In genomic region chr7:84449066-84449465, GRCm38 (mm10) we compare ENCODE assay signal across 9 mouse cellular contexts. TPM values are rescaled to one million over a fixed set of nuclear protein-coding genes. Genes with fewer than 3 reads are reported as not detected.
A peak's percentile ranks its signal among the peaks of the same experiment; 100 is the strongest.
DNase-seq lines count a peak whose midpoint lies in the region; ATAC-seq and TF ChIP-seq lines count a peak whose summit lies in the region.
"Had no signal": no experiment of that assay in that cellular context is flagged by ENCODE, and none has a peak within 500 bp of the region (broad histone marks: within the 10 kb centered on the region; RNA-seq: fewer than 3 reads in every experiment).

No protein-coding gene starts in this region.

- DNase-seq in lung, embryonic 14.5 days, result peak; percentile 26
- DNase-seq in lung, postnatal 10 days, result no peak
- DNase-seq in frontal cortex, postnatal 36 days (ENCODE audit: low spot score in 2 of 2), result peak; percentile 64 to 74
- DNase-seq in left cerebral cortex, postnatal 25 days (ENCODE audit: low spot score in 2 of 2), result peak; percentile 55 to 84
- DNase-seq in right cerebral cortex, postnatal 4 days, result peak; percentile 60
- DNase-seq in urinary bladder, adult 2 months (ENCODE audit: low spot score), result no peak
- no peak for DNase-seq in spleen, adult 18-20 months

- H3K9ac ChIP-seq in lung, embryonic 14.5 days, result no peak overlapping the region
- H3K9ac ChIP-seq: embryonic facial prominence, embryonic 15.5 days had no signal

- H3K27me3 ChIP-seq in lung, embryonic 14.5 days (ENCODE audit: insufficient read depth, low read length), result no peaks in the 10 kb centered on the region
- H3K27me3 ChIP-seq: embryonic facial prominence, embryonic 15.5 days had no signal

- H3K4me2 ChIP-seq in lung, embryonic 14.5 days, result no peak overlapping the region
- H3K4me2 ChIP-seq: embryonic facial prominence, embryonic 15.5 days had no signal

- H3K36me3 ChIP-seq in lung, embryonic 14.5 days (ENCODE audit: insufficient read depth), result no peaks in the 10 kb centered on the region
- H3K36me3 ChIP-seq: embryonic facial prominence, embryonic 15.5 days had no signal

- no peak for TF ChIP-seq CTCF in lung, embryonic 14.5 days (IDR thresholded peaks at IDR 0.05; ENCODE audit: low read depth)

- no peaks in the 10 kb centered on the region for H3K9me3 ChIP-seq in lung, embryonic 14.5 days (ENCODE audit: low read depth, low read length)
- H3K9me3 ChIP-seq: embryonic facial prominence, embryonic 15.5 days had no signal

- peak overlapping the region; percentile 77; the same call in 1 of the 2 replicates for H3K27ac ChIP-seq in lung, embryonic 14.5 days (ENCODE audit: low read depth)
- H3K27ac ChIP-seq: embryonic facial prominence, embryonic 15.5 days had no signal

- no peaks in the 10 kb centered on the region for H3K4me1 ChIP-seq in lung, embryonic 14.5 days (ENCODE audit: insufficient read depth)
- H3K4me1 ChIP-seq: embryonic facial prominence, embryonic 15.5 days had no signal

- 59% methylated on average over 2 of the region's 2 CpGs for WGBS in lung, embryonic 14.5 days

- intact Hi-C loops in left cerebral cortex, postnatal 25 days (cut with DNase I), result loop anchor here (10.0 kb wide), 2 partner anchors 346 to 534 kb away; no protein-coding TSS in a partner anchor

- peak; percentile 10; the same call in 1 of the 2 replicates for ATAC-seq in lung, embryonic 14.5 days (ENCODE audit: insufficient read depth)

- no peak overlapping the region for H3K4me3 ChIP-seq in lung, embryonic 14.5 days (ENCODE audit: low read depth, low read length)
- H3K4me3 ChIP-seq: embryonic facial prominence, embryonic 15.5 days had no signal

RNA-seq across cellular contexts. Expression of gene Arnt2, which starts 39.1 kb away (rescaled TPM):
- 14.4 and 16.0 TPM in 2 replicates for polyA plus RNA-seq in lung, embryonic 14.5 days (2014; fragmentation: Nextera tagmentation; extraction: Ambion mirVana)
- total RNA-seq in left cerebral cortex, postnatal 25 days (2021), result 100 to 1,000 TPM; 219 to 226 TPM
- polyA plus RNA-seq in urinary bladder, adult 2 months (2012; rRNA removed), result 0.60 and 0.63 TPM in 2 replicates
- total RNA-seq: MEL had no signal

Comparison
In these comparisons a context has a peak if more than half of its experiments do, and no peak if none do; other contexts are left out.
1. DNase-seq: peak in lung, embryonic 14.5 days (single experiment), frontal cortex, postnatal 36 days (2 of 2), left cerebral cortex, postnatal 25 days (2 of 2) and right cerebral cortex, postnatal 4 days (single experiment); none in lung, postnatal 10 days (single experiment), urinary bladder, adult 2 months (single experiment) and spleen, adult 18-20 months (0 of 2).